Mouse (Mus musculus) adrenal gland, postnatal 4 days (tissue): ENCODE results near the gene Pttg1ip. TPM values are rescaled to one million over a fixed set of nuclear protein-coding genes. Genes with fewer than 3 reads are reported as not detected.

Experiments
- DNase-seq, 2 experiments: peaks; one replicate each; pipeline ENCODE4 v3.0.0; 2021 to 2022; ENCODE audit warnings: low spot score in 2 of 2, mixed read lengths in 2 of 2
- microRNA-seq: library from miRNA; unstranded; fragments of <30 nt; microRNA quantifications from one replicate; pipeline ENCODE4 v1.2.0, GENCODE M21; 2021
- total RNA-seq, 2 experiments: library from RNA; stranded (reverse); gene quantifications; 2 replicates each; pipeline ENCODE4 v1.2.3; 2021

The Pttg1ip gene
- total RNA-seq, 2 experiments from 2014 or later = 176 to 186 TPM

- DNase-seq = no peak
Observed at GRCm38 (mm10) chr10:77634452-77635231, 53.1 kb downstream of the Pttg1ip start.

GRCm38 (mm10) chr10:77636234-77636922 is 54.9 kb downstream of the Pttg1ip start:
- no peak for DNase-seq

- no peak for DNase-seq
Observed at GRCm38 (mm10) chr10:77638956-77639355, 57.4 kb downstream of the Pttg1ip start.

- no peak for DNase-seq
Observed at GRCm38 (mm10) chr10:77643160-77643559, 61.6 kb downstream of the Pttg1ip start.

- no peak for DNase-seq
Observed at GRCm38 (mm10) chr10:77645571-77645970, 64.1 kb downstream of the Pttg1ip start.

- DNase-seq = no peak
Observed at GRCm38 (mm10) chr10:77647461-77647860, 65.9 kb downstream of the Pttg1ip start.

- no peak for DNase-seq
Observed at GRCm38 (mm10) chr10:77647901-77648300, 66.4 kb downstream of the Pttg1ip start.

Small RNAs within 50 kb of the gene (microRNA-seq; reads per million reads assigned to microRNA genes)
- gene Mir1930 = 27.3 reads per million, percentile 32 among the genes with 10 or more reads in this experiment

Other genes starting within 250 kb of the Pttg1ip start
- 10 to 100 TPM; 16.0 to 16.2 TPM for gene Adarb1, start 163.4 kb upstream of the Pttg1ip start, total RNA-seq
- 10 to 100 TPM; 23.8 to 26.0 TPM for gene Fam207a, start 65.9 kb upstream of the Pttg1ip start, total RNA-seq
- gene Itgb2, start 51.5 kb upstream of the Pttg1ip start, total RNA-seq = 1 to 10 TPM; 5.3 to 8.5 TPM
- 100 to 1,000 TPM; 181 to 183 TPM for gene Sumo3, start 24.4 kb downstream of the Pttg1ip start, total RNA-seq
- gene Gm49325, start 24.5 kb downstream of the Pttg1ip start, total RNA-seq = 10 to 100 TPM; 18.1 to 27.7 TPM
- 10 to 100 TPM; 42.2 to 44.3 TPM for gene Ube2g2, start 40.6 kb downstream of the Pttg1ip start, total RNA-seq
- 1 to 10 TPM in 1 of 2 experiments, under 1 TPM in 1; 0.45 to 1.0 TPM for gene Tspear, start 104.8 kb downstream of the Pttg1ip start, total RNA-seq
- not detected for gene Gm19402, start 109.0 kb downstream of the Pttg1ip start, total RNA-seq
- not detected for gene Gm9508, start 115.5 kb downstream of the Pttg1ip start, total RNA-seq
- not detected for gene Gm10272, start 124.9 kb downstream of the Pttg1ip start, total RNA-seq
- gene Gm10024, start 129.7 kb downstream of the Pttg1ip start, total RNA-seq = not detected
- not detected for gene Gm10142, start 134.1 kb downstream of the Pttg1ip start, total RNA-seq
- gene Krtap12-1, start 138.9 kb downstream of the Pttg1ip start, total RNA-seq = not detected
- gene Gm10100, start 144.8 kb downstream of the Pttg1ip start, total RNA-seq = not detected
- not detected for gene Gm18596, start 160.9 kb downstream of the Pttg1ip start, total RNA-seq
- gene Gm9736, start 169.6 kb downstream of the Pttg1ip start, total RNA-seq = not detected
- not detected for gene Gm3233, start 178.0 kb downstream of the Pttg1ip start, total RNA-seq
- gene Gm3238, start 189.6 kb downstream of the Pttg1ip start, total RNA-seq = not detected
- gene Gm7138, start 195.2 kb downstream of the Pttg1ip start, total RNA-seq = not detected
- gene Gm3250, start 200.8 kb downstream of the Pttg1ip start, total RNA-seq = not detected
- not detected for gene Gm7137, start 206.5 kb downstream of the Pttg1ip start, total RNA-seq
- not detected for gene Gm9639, start 213.4 kb downstream of the Pttg1ip start, total RNA-seq
- gene Gm19668, start 217.4 kb downstream of the Pttg1ip start, total RNA-seq = not detected
- gene Gm9507, start 230.1 kb downstream of the Pttg1ip start, total RNA-seq = not detected
- not detected for gene Gm2696, start 233.0 kb downstream of the Pttg1ip start, total RNA-seq
- not detected for gene Krtap10-4, start 245.4 kb downstream of the Pttg1ip start, total RNA-seq